ENCODE assay signal across 7 mouse cellular contexts in genomic region chrX:169085871-169086270, GRCm38 (mm10).
DNase-seq lines count a peak whose midpoint lies in the region; ATAC-seq and TF ChIP-seq lines count a peak whose summit lies in the region.

No protein-coding gene starts in this region.

- H3K4me3 ChIP-seq in embryonic facial prominence, embryonic 14.5 days (ENCODE audit: low read depth, low read length), result no peak overlapping the region
- no peak overlapping the region for H3K4me3 ChIP-seq in kidney, postnatal 0 days (replicated peaks; ENCODE audit: low read depth, low read length)
- no peak overlapping the region for H3K4me3 ChIP-seq in liver, embryonic 14.5 days (ENCODE audit: insufficient read depth in 1 of 2, low read depth in 2 of 2, low read length in 2 of 2)

- peak; percentile 54 for DNase-seq in testis, postnatal 10 days (ENCODE audit: low spot score)
- DNase-seq in testis, postnatal 14 days (ENCODE audit: low spot score), result no peak
- DNase-seq in adrenal gland, postnatal 25 days, result peak; percentile 64
- DNase-seq in embryonic facial prominence, embryonic 14.5 days (ENCODE audit: low spot score), result peak; percentile 24
- DNase-seq in kidney, postnatal 0 days (ENCODE audit: low spot score), result peak; percentile 57
- peak in 1 of 3 experiments; percentile 45 for DNase-seq in liver, embryonic 14.5 days (ENCODE audit: low read depth in 3 of 3, low spot score in 3 of 3)
- peak; percentile 57 for DNase-seq in right cerebral cortex, postnatal 14 days

- H3K9ac ChIP-seq in embryonic facial prominence, embryonic 14.5 days (ENCODE audit: low read depth, low read length), result no peak overlapping the region
- H3K9ac ChIP-seq in kidney, postnatal 0 days (ENCODE audit: low read depth, low read length), result no peak overlapping the region
- H3K9ac ChIP-seq in liver, embryonic 14.5 days (replicated peaks), result no peak overlapping the region

- 13% methylated on average over 5 of the region's 5 CpGs for WGBS in embryonic facial prominence, embryonic 14.5 days
- WGBS in kidney, postnatal 0 days, result 12% methylated on average over 5 of the region's 5 CpGs
- whole genome bisulfite sequencing in liver, embryonic 14.5 days (ENCODE audit: insufficient replicate concordance), result 8% methylated on average over 5 of the region's 5 CpGs

- TF ChIP-seq CTCF in kidney, postnatal 0 days (IDR thresholded peaks at IDR 0.05; ENCODE audit: low read depth), result peak; percentile 84
- TF ChIP-seq CTCF in liver, embryonic 14.5 days (IDR thresholded peaks at IDR 0.05; ENCODE audit: low read depth), result peak; percentile 69

- no peaks in the 10 kb centered on the region for H3K36me3 ChIP-seq in embryonic facial prominence, embryonic 14.5 days (ENCODE audit: control insufficient read depth, insufficient read depth, low read length)
- no peaks in the 10 kb centered on the region for H3K36me3 ChIP-seq in kidney, postnatal 0 days (ENCODE audit: insufficient read depth, low read length)
- no peaks in the 10 kb centered on the region for H3K36me3 ChIP-seq in liver, embryonic 14.5 days (replicated peaks; ENCODE audit: control insufficient read depth, insufficient read depth, low read depth)

- no peak for ATAC-seq in embryonic facial prominence, embryonic 14.5 days (ENCODE audit: low read depth)
- no peak for ATAC-seq in kidney, postnatal 0 days (replicated peaks; ENCODE audit: low FRiP score, low read depth)
- no peak for ATAC-seq in liver, embryonic 14.5 days (ENCODE audit: insufficient read depth)

- no peaks in the 10 kb centered on the region for H3K4me1 ChIP-seq in embryonic facial prominence, embryonic 14.5 days (ENCODE audit: control insufficient read depth, insufficient read depth, low read length)
- H3K4me1 ChIP-seq in kidney, postnatal 0 days (replicated peaks; ENCODE audit: insufficient read depth, low read length), result no peaks in the 10 kb centered on the region
- no peaks in the 10 kb centered on the region for H3K4me1 ChIP-seq in liver, embryonic 14.5 days (replicated peaks; ENCODE audit: control insufficient read depth in 2 of 2, insufficient read depth in 2 of 2, low read length in 1 of 2)

- no peak overlapping the region for H3K4me2 ChIP-seq in embryonic facial prominence, embryonic 14.5 days (ENCODE audit: low read depth, low read length)
- no peak overlapping the region for H3K4me2 ChIP-seq in kidney, postnatal 0 days (ENCODE audit: low read length)
- no peak overlapping the region for H3K4me2 ChIP-seq in liver, embryonic 14.5 days (ENCODE audit: low read depth)

- no peak overlapping the region for H3K27ac ChIP-seq in embryonic facial prominence, embryonic 14.5 days (replicated peaks; ENCODE audit: low read depth, low read length)
- no peak overlapping the region for H3K27ac ChIP-seq in kidney, postnatal 0 days
- no peak overlapping the region for H3K27ac ChIP-seq in liver, embryonic 14.5 days

- no peaks in the 10 kb centered on the region; the same call in none of the 2 replicates for H3K27me3 ChIP-seq in embryonic facial prominence, embryonic 14.5 days (replicated peaks; ENCODE audit: control insufficient read depth, insufficient read depth, low read length)
- no peaks in the 10 kb centered on the region for H3K27me3 ChIP-seq in kidney, postnatal 0 days (ENCODE audit: insufficient read depth, low read length)
- no peaks in the 10 kb centered on the region for H3K27me3 ChIP-seq in liver, embryonic 14.5 days (ENCODE audit: control insufficient read depth, insufficient read depth, low read length)

- H3K9me3 ChIP-seq in embryonic facial prominence, embryonic 14.5 days (ENCODE audit: control insufficient read depth, low read length), result no peaks in the 10 kb centered on the region
- no peaks in the 10 kb centered on the region for H3K9me3 ChIP-seq in kidney, postnatal 0 days (replicated peaks; ENCODE audit: low read length)
- H3K9me3 ChIP-seq in liver, embryonic 14.5 days (ENCODE audit: control insufficient read depth, low read length), result no peaks in the 10 kb centered on the region

- TF ChIP-seq EP300 in liver, embryonic 14.5 days (IDR thresholded peaks at IDR 0.05; ENCODE audit: low read depth), result no peak
